ENCODE assay signal across 8 mouse cellular contexts in the genomic region with DNA sequence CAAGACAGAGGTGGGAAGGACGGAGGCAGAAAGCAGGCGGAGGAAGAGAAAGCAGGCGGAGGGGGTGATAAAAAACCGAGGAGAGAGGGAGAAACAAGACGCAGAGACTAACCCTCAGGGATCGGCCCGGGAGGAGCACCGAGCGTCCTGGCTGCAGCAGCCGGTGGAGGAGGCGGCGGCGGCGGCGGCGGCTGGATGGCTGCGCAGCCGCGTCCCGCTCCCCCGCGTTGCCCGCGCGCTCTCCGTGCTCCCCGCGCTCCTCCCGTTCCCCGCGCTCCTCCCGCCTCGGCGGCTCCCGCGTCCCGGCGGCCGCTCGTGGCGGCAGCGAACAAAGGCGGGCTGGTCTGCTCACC. TPM values are rescaled to one million over a fixed set of nuclear protein-coding genes. Genes with fewer than 3 reads are reported as not detected.
DNase-seq lines count a peak whose midpoint lies in the region; ATAC-seq and TF ChIP-seq lines count a peak whose summit lies in the region.

No protein-coding gene starts in this region.

- peak overlapping the region; percentile 90 for H3K27ac ChIP-seq in kidney, embryonic 15.5 days
- peak overlapping the region; percentile 72; the same call in 1 of the 2 replicates for H3K27ac ChIP-seq in embryonic facial prominence, embryonic 13.5 days
- H3K27ac ChIP-seq in hindbrain, postnatal 0 days = peak overlapping the region; percentile 89
- 0 out of 2 replicates have a peak overlapping the region, but pooled peaks have one; percentile 22 for H3K27ac ChIP-seq in lung, embryonic 16.5 days (ENCODE audit: low read length)
- H3K27ac ChIP-seq in stomach, embryonic 14.5 days (ENCODE audit: low read length) = peak overlapping the region; percentile 66

- H3K36me3 ChIP-seq in kidney, embryonic 15.5 days = no peaks in the 10 kb centered on the region
- no peaks in the 10 kb centered on the region for H3K36me3 ChIP-seq in embryonic facial prominence, embryonic 13.5 days
- H3K36me3 ChIP-seq in hindbrain, postnatal 0 days (ENCODE audit: insufficient read depth, low read length) = no peaks in the 10 kb centered on the region
- no peaks in the 10 kb centered on the region for H3K36me3 ChIP-seq in lung, embryonic 16.5 days (ENCODE audit: control insufficient read depth, insufficient read depth, low read length)
- no peaks in the 10 kb centered on the region for H3K36me3 ChIP-seq in stomach, embryonic 14.5 days (ENCODE audit: control insufficient read depth, insufficient read depth, low read length)

- peaks cover 59% of the 10 kb centered on the region for H3K27me3 ChIP-seq in kidney, embryonic 15.5 days
- peaks cover 77% of the 10 kb centered on the region for H3K27me3 ChIP-seq in embryonic facial prominence, embryonic 13.5 days
- no peaks in the 10 kb centered on the region for H3K27me3 ChIP-seq in hindbrain, postnatal 0 days (ENCODE audit: insufficient read depth, low read length)
- peaks cover 62% of the 10 kb centered on the region for H3K27me3 ChIP-seq in lung, embryonic 16.5 days (ENCODE audit: control insufficient read depth, insufficient read depth, low read depth, low read length)
- H3K27me3 ChIP-seq in stomach, embryonic 14.5 days (ENCODE audit: control insufficient read depth, insufficient read depth, low read length) = peaks cover 12% of the 10 kb centered on the region; the same call in 1 of the 2 replicates

- under 1% methylated on average over 43 of the region's 43 CpGs for WGBS in kidney, embryonic 15.5 days
- WGBS in embryonic facial prominence, embryonic 13.5 days = 0% methylated on average over 43 of the region's 43 CpGs
- WGBS in hindbrain, postnatal 0 days = 5% methylated on average over 29 of the region's 43 CpGs
- WGBS in lung, embryonic 16.5 days = 0% methylated on average over 28 of the region's 43 CpGs
- under 1% methylated on average over 23 of the region's 43 CpGs for WGBS in stomach, embryonic 14.5 days

- no peak for DNase-seq in kidney, adult 8-10 months
- DNase-seq in R1 (ENCODE audit: low read depth, low spot score) = peak; percentile 60
- DNase-seq in hindbrain, postnatal 0 days (ENCODE audit: low spot score) = peak; percentile 78

- peak overlapping the region; percentile 71 for H3K9ac ChIP-seq in kidney, embryonic 15.5 days
- H3K9ac ChIP-seq in embryonic facial prominence, embryonic 13.5 days = peak overlapping the region; percentile 78
- peak overlapping the region; percentile 76 for H3K9ac ChIP-seq in hindbrain, postnatal 0 days (replicated peaks; ENCODE audit: low read length)
- peak overlapping the region; percentile 73 for H3K9ac ChIP-seq in lung, embryonic 16.5 days (ENCODE audit: low read length)
- H3K9ac ChIP-seq in stomach, embryonic 14.5 days (replicated peaks; ENCODE audit: low read depth, low read length) = peak overlapping the region; percentile 68

- no peaks in the 10 kb centered on the region for H3K9me3 ChIP-seq in kidney, embryonic 15.5 days (replicated peaks)
- no peaks in the 10 kb centered on the region for H3K9me3 ChIP-seq in embryonic facial prominence, embryonic 13.5 days
- no peaks in the 10 kb centered on the region for H3K9me3 ChIP-seq in hindbrain, postnatal 0 days (ENCODE audit: low read length)
- H3K9me3 ChIP-seq in lung, embryonic 16.5 days (ENCODE audit: control insufficient read depth, low read length) = no peaks in the 10 kb centered on the region
- H3K9me3 ChIP-seq in stomach, embryonic 14.5 days (ENCODE audit: control insufficient read depth, low read depth, low read length) = no peaks in the 10 kb centered on the region

- peak; percentile 41 for ATAC-seq in kidney, embryonic 15.5 days (replicated peaks; ENCODE audit: low FRiP score)
- no peak for ATAC-seq in embryonic facial prominence, embryonic 13.5 days (ENCODE audit: insufficient number of reproducible peaks, insufficient read depth, low FRiP score, low TSS enrichment, low read depth)
- peak; percentile 54; the same call in 1 of the 2 replicates for ATAC-seq in hindbrain, postnatal 0 days
- ATAC-seq in lung, embryonic 16.5 days (ENCODE audit: low read depth) = peak; percentile 58
- no peak; the same call in 1 of the 2 replicates for ATAC-seq in stomach, embryonic 14.5 days (ENCODE audit: insufficient number of reproducible peaks, insufficient read depth, low FRiP score, low read depth)
- ATAC-seq in frontal cortex, adult (ENCODE audit: low TSS enrichment) = no peak

- peaks cover 55% of the 10 kb centered on the region for H3K4me1 ChIP-seq in kidney, embryonic 15.5 days
- peaks cover 54% of the 10 kb centered on the region for H3K4me1 ChIP-seq in embryonic facial prominence, embryonic 13.5 days
- peaks cover 11% of the 10 kb centered on the region; the same call in 1 of the 2 replicates for H3K4me1 ChIP-seq in hindbrain, postnatal 0 days (ENCODE audit: insufficient read depth, low read length)
- H3K4me1 ChIP-seq in lung, embryonic 16.5 days (replicated peaks; ENCODE audit: control insufficient read depth, insufficient read depth, low read length) = peaks cover 12% of the 10 kb centered on the region
- H3K4me1 ChIP-seq in stomach, embryonic 14.5 days (ENCODE audit: control insufficient read depth, insufficient read depth, low read length) = peaks cover 16% of the 10 kb centered on the region; the same call in 1 of the 2 replicates

- no peak for TF ChIP-seq CTCF in hindbrain, postnatal 0 days (IDR thresholded peaks at IDR 0.05; ENCODE audit: low read depth)

- peak overlapping the region; percentile 74 for H3K4me2 ChIP-seq in kidney, embryonic 15.5 days
- peak overlapping the region; percentile 74 for H3K4me2 ChIP-seq in embryonic facial prominence, embryonic 13.5 days
- peak overlapping the region; percentile 83 for H3K4me2 ChIP-seq in hindbrain, postnatal 0 days (ENCODE audit: low read depth, low read length)
- H3K4me2 ChIP-seq in lung, embryonic 16.5 days (ENCODE audit: low read depth, low read length) = peak overlapping the region; percentile 86
- H3K4me2 ChIP-seq in stomach, embryonic 14.5 days (replicated peaks; ENCODE audit: low read depth, low read length) = peak overlapping the region; percentile 66

- peak overlapping the region; percentile 67 for H3K4me3 ChIP-seq in kidney, embryonic 15.5 days (replicated peaks)
- H3K4me3 ChIP-seq in embryonic facial prominence, embryonic 13.5 days = peak overlapping the region; percentile 74
- peak overlapping the region; percentile 76 for H3K4me3 ChIP-seq in hindbrain, postnatal 0 days (ENCODE audit: low read length)
- peak overlapping the region; percentile 78 for H3K4me3 ChIP-seq in lung, embryonic 16.5 days (ENCODE audit: low read length)
- H3K4me3 ChIP-seq in stomach, embryonic 14.5 days (ENCODE audit: low read depth, low read length) = peak overlapping the region; percentile 69

RNA-seq across cellular contexts. Expression of a gene that starts 0.3 kb away (rescaled TPM):
- 8.7 and 9.9 TPM in 2 replicates for polyA plus RNA-seq in kidney, embryonic 15.5 days (2015; fragmentation: Nextera tagmentation; extraction: Ambion mirVana)
- 4.0 and 4.8 TPM in 2 replicates for polyA plus RNA-seq in embryonic facial prominence, embryonic 13.5 days (2015; fragmentation: Nextera tagmentation; extraction: Ambion mirVana)
- total RNA-seq in hindbrain, postnatal 0 days (2014; rRNA removed) = 35.4 and 46.6 TPM in 2 replicates
- 15.2 and 16.6 TPM in 2 replicates for polyA plus RNA-seq in hindbrain, postnatal 0 days (2015; fragmentation: Nextera tagmentation; extraction: Ambion mirVana)
- 1.5 and 2.3 TPM in 2 replicates for polyA plus RNA-seq in lung, embryonic 16.5 days (2015; fragmentation: Nextera tagmentation; extraction: Ambion mirVana)
- 9.0 and 9.6 TPM in 2 replicates for polyA plus RNA-seq in stomach, embryonic 14.5 days (2014; fragmentation: Nextera tagmentation; extraction: Ambion mirVana)

RNA-seq across cellular contexts. Expression of a gene that starts 51.1 kb away (rescaled TPM):
- polyA plus RNA-seq in kidney, embryonic 15.5 days (2015; fragmentation: Nextera tagmentation; extraction: Ambion mirVana) = 0.78 and 2.3 TPM in 2 replicates
- polyA plus RNA-seq in embryonic facial prominence, embryonic 13.5 days (2015; fragmentation: Nextera tagmentation; extraction: Ambion mirVana) = 31.8 TPM in 1 of 2 replicates, not detected in the other
- not detected in 2 replicates for total RNA-seq in hindbrain, postnatal 0 days (2014; rRNA removed)
- 2.4 and 3.0 TPM in 2 replicates for polyA plus RNA-seq in hindbrain, postnatal 0 days (2015; fragmentation: Nextera tagmentation; extraction: Ambion mirVana)
- 12.4 and 12.7 TPM in 2 replicates for polyA plus RNA-seq in lung, embryonic 16.5 days (2015; fragmentation: Nextera tagmentation; extraction: Ambion mirVana)
- 1.7 and 2.3 TPM in 2 replicates for polyA plus RNA-seq in stomach, embryonic 14.5 days (2014; fragmentation: Nextera tagmentation; extraction: Ambion mirVana)

Comparison
In these comparisons a context has a peak if more than half of its experiments do, and no peak if none do; other contexts are left out.
1. ATAC-seq: peak in kidney, embryonic 15.5 days (single experiment), hindbrain, postnatal 0 days (single experiment) and lung, embryonic 16.5 days (single experiment); none in embryonic facial prominence, embryonic 13.5 days (single experiment), stomach, embryonic 14.5 days (single experiment) and frontal cortex, adult (single experiment).
2. H3K27ac ChIP-seq: peak in every context shown above with its lines; median percentile 90 in kidney, embryonic 15.5 days; 89 in hindbrain, postnatal 0 days; 72 in embryonic facial prominence, embryonic 13.5 days; 66 in stomach, embryonic 14.5 days; 22 in lung, embryonic 16.5 days.
3. DNase-seq: peak in R1 (single experiment) and hindbrain, postnatal 0 days (single experiment); none in kidney, adult 8-10 months (0 of 2).
4. Peak in every context shown above with its lines, with median percentiles within 50 percentile points of each other: H3K4me2 ChIP-seq, H3K4me3 ChIP-seq and H3K9ac ChIP-seq.